Mouse (Mus musculus) large intestine, adult 2 months (tissue): ENCODE data around the gene Tiam1. TPM values are rescaled to one million over a fixed set of nuclear protein-coding genes. Genes with fewer than 3 reads are reported as not detected.
A peak's percentile ranks its signal among the peaks of the same experiment; 100 is the strongest.

Source experiments
- DNase-seq: peaks from one replicate; pipeline ENCODE4 v3.0.0-alpha.2; 2012; ENCODE audit warnings: low read depth, low spot score
- WGBS: fragments of 180-500 bp; shearing (Covaris S2); methylation state at CpG from one replicate; pipeline ENCODE4 v1.1.7; 2018; 5-methylcytosine and 5-hydroxymethylcytosine counted together
- polyA plus RNA-seq: library from polyadenylated mRNA; depleted of rRNA; stranded (reverse); fragments of >200 nt; gene quantifications from 2 replicates; pipeline ENCODE4 v1.2.3, GENCODE M21; 2012

Gene Tiam1
- polyA plus RNA-seq, 1 experiment = 2.8 TPM

GRCm38 (mm10) chr16:89872011-89872942 lies 271.3 kb downstream of the Tiam1 start:
- DNase-seq = no peak
- WGBS = 84% methylated on average over 20 of the region's 20 CpGs

- WGBS = 76% methylated on average over 13 of the region's 13 CpGs
- no peak for DNase-seq
Measured at GRCm38 (mm10) chr16:89871382-89871781, 272.2 kb downstream of the Tiam1 start.

- no peak for DNase-seq
- 96% methylated on average over 6 of the region's 6 CpGs for WGBS
Measured at GRCm38 (mm10) chr16:89870059-89870458, 273.5 kb downstream of the Tiam1 start.

GRCm38 (mm10) chr16:89868502-89868901 lies 275.1 kb downstream of the Tiam1 start:
- 82% methylated on average over 3 of the region's 3 CpGs for WGBS
- DNase-seq = no peak

GRCm38 (mm10) chr16:89867212-89867829 lies 276.2 kb downstream of the Tiam1 start:
- DNase-seq = no peak
- WGBS = 95% methylated on average over 26 of the region's 26 CpGs

GRCm38 (mm10) chr16:89865136-89865535 lies 278.4 kb downstream of the Tiam1 start:
- DNase-seq = no peak
- WGBS = 78% methylated on average over 17 of the region's 17 CpGs

GRCm38 (mm10) chr16:89864710-89865109 lies 278.9 kb downstream of the Tiam1 start:
- WGBS = 89% methylated on average over 3 of the region's 3 CpGs
- DNase-seq = no peak

- WGBS = 87% methylated on average over 5 of the region's 5 CpGs
- DNase-seq = no peak
Measured at GRCm38 (mm10) chr16:89863264-89863663, 280.3 kb downstream of the Tiam1 start.

GRCm38 (mm10) chr16:89861531-89861930 lies 282.0 kb downstream of the Tiam1 start:
- DNase-seq = no peak
- 39% methylated on average over 5 of the region's 5 CpGs for WGBS

- 85% methylated on average over 6 of the region's 6 CpGs for WGBS
Measured at GRCm38 (mm10) chr16:89860708-89861107, 282.9 kb downstream of the Tiam1 start.

GRCm38 (mm10) chr16:89857666-89858065 lies 285.9 kb downstream of the Tiam1 start:
- no peak for DNase-seq
- 82% methylated on average over 3 of the region's 3 CpGs for WGBS

More at GRCm38 (mm10) chr16:89860708-89861107, 282.9 kb downstream of the Tiam1 start:
- no peak for DNase-seq

- 84% methylated on average over 8 of the region's 8 CpGs for WGBS
- no peak for DNase-seq
Measured at GRCm38 (mm10) chr16:89854731-89855130, 288.8 kb downstream of the Tiam1 start.

- no peak for DNase-seq
- WGBS = 73% methylated on average over 9 of the region's 9 CpGs
Measured at GRCm38 (mm10) chr16:89851333-89851732, 292.2 kb downstream of the Tiam1 start.

GRCm38 (mm10) chr16:89848651-89849597 lies 294.6 kb downstream of the Tiam1 start:
- no peak for DNase-seq
- WGBS = 82% methylated on average over 19 of the region's 19 CpGs

- DNase-seq = no peak
- 90% methylated on average over 3 of the region's 3 CpGs for WGBS
Measured at GRCm38 (mm10) chr16:89848179-89848578, 295.4 kb downstream of the Tiam1 start.

- 90% methylated on average over 8 of the region's 8 CpGs for WGBS
- no peak for DNase-seq
Measured at GRCm38 (mm10) chr16:89845461-89845860, 298.1 kb downstream of the Tiam1 start.

- 48% methylated on average over 5 of the region's 5 CpGs for WGBS
- DNase-seq = peak; percentile 10
Measured at GRCm38 (mm10) chr16:89844580-89844979, 299.0 kb downstream of the Tiam1 start.

GRCm38 (mm10) chr16:89841894-89842293 lies 301.7 kb downstream of the Tiam1 start:
- 82% methylated on average over 6 of the region's 6 CpGs for WGBS
- DNase-seq = no peak

GRCm38 (mm10) chr16:89840361-89840760 lies 303.2 kb downstream of the Tiam1 start:
- 91% methylated on average over 6 of the region's 6 CpGs for WGBS

GRCm38 (mm10) chr16:89839829-89840228 lies 303.7 kb downstream of the Tiam1 start:
- 82% methylated on average over 5 of the region's 5 CpGs for WGBS
- no peak for DNase-seq

More at GRCm38 (mm10) chr16:89840361-89840760, 303.2 kb downstream of the Tiam1 start:
- DNase-seq = no peak
